Mouse (Mus musculus) cortical plate, adult 2 months (tissue): ENCODE results near the gene Trim41.

ENCODE experiments used
- CTCF ChIP-seq: fragments of 200-500 bp; IDR thresholded peaks from 2 replicates; pipeline ENCODE4 v1.5.1; 2011; ENCODE audit warnings: mild to moderate bottlenecking, control low read depth, low read length; ENCODE audit not compliant: insufficient read depth; ENCODE audit errors: extremely low read depth
- POLR2A ChIP-seq: fragments of 200-500 bp; IDR thresholded peaks from 2 replicates; pipeline ENCODE4 v1.6.1; 2011; ENCODE audit warnings: mild to moderate bottlenecking, low read length, control low read depth; ENCODE audit not compliant: insufficient read depth; ENCODE audit errors: extremely low read depth

DNA sequence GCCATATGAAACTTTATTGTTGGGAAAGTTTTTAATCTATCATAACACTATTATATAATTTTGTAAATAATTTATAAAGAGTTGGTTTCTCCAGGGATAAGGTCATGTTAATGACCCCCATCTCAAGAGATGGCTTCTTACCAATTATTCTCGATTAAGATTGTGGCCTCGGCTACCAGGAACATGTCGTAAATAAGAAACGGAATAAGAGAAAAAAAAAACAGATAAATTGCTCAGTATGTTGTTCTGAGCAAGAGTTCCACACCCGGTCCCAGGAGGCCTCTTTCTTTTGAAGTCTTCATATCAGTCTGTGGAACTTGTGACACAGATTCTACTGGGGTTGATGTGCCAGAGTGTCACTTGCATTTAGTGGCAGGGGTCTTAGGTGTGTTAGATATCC is 24.1 kb upstream of the Trim41 start:
- TF ChIP-seq POLR2A (no peak), CTCF (no peak)
